Mouse (Mus musculus): Measurements from ENCODE around the gene Prkn. TPM values are rescaled to one million over a fixed set of nuclear protein-coding genes. Genes with fewer than 3 reads are reported as not detected.

Prkn gene
- total and polyA plus RNA-seq, 3 experiments = 4.8 to 8.8 (median 6.3) TPM

DNA sequence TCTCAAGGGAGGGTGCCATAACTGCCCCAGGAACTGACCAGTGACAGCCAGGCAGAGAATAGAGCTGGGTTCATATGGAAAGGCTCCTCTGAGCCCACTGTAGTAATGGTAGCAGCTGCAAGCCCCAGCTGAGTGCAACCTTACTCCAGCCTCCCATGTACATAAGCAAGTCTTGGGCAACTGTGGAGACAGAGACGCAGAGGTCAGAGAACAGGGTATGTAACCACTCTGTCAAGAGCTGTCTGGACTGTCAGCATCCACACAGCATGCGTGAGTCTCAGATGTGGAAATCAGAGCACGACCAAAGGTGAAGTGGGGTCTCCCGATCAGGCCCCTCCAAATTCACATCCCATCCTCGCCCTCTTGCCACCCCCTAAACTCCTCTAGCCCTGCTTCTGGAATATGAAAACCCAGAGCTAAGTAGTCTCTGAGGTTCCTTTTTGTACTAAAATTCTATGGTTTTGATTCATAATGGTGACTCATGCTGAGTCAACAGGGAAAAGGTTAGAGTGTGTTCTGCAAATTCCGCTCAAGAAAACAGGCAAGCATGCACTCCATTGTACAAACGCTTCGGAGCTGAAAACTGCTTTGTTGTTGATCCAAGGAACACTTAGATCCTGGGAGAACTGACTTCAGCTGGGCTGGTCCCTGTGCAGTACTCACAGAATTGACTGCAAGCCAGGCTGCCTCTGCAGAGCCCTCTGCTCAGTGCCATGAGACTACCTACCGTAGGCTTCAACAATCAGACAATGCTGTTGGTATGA is 1254.8 kb downstream of the Prkn start:
- peak; percentile 72 for DNase-seq

- DNase-seq = no peak
These were observed 1259.2 kb downstream of the Prkn start for GRCm38 (mm10) chr17:12099415-12099814.

DNA sequence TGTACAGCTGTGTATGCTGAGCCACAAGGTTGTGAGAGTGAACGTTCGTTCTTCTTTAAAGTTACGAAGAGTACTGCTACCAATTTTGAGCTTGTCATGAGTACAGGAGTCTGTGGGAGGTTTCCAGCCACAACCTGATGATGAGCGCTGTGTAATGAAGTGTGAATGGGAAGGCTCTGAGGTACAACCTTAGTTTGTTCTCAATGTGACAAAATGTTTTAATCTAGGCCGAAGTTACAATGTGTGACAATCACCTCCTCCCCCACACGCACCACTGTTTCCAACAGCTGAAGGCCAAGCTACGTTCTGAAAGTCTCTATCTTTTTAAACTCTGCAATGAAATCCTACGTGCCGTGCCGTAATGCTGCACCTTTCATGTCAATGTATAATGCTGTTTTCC is 1262.1 kb downstream of the Prkn start:
- no peak for DNase-seq

- no peak for DNase-seq
These were observed 1263.6 kb downstream of the Prkn start for GRCm38 (mm10) chr17:12103781-12104180.

DNA sequence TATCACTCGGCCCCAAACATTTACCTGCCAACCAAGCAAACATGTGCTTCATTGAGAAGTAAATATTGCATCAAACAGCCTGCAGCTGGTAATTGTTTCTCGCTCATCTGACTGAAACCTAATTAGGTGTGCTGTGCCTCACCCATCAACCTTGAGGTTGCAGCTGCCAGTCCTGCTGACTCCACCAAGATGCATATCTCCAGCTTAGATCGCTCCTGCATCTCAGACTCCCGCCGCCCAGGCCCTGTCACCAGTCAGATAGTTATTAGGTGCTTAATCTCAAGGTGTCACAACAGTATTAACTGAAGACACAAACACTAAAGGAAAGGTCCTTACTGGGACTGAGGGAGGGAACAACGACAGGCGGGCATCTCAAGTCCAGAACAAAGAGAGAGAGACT is 1264.1 kb downstream of the Prkn start:
- DNase-seq = no peak

DNA sequence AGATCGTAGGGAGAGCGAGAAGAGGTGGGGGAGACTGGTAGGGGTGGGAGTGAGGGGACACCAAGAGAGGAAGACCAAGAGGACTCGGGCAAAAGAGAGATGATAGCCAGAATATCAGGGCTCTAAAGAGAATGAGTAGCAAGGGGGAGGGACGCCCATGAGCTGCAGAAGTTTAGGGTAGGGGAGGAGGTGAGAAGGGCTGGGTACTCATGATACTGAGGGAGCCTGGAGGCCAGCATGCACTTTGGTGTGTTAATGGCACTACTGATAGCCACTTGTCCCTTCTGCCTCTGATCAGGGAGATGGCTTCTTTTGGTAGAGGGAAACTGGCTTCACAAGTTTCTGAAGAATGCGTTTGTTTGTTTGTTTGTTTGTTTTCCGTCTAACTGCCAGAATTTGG is 1264.5 kb downstream of the Prkn start:
- no peak for DNase-seq

DNA sequence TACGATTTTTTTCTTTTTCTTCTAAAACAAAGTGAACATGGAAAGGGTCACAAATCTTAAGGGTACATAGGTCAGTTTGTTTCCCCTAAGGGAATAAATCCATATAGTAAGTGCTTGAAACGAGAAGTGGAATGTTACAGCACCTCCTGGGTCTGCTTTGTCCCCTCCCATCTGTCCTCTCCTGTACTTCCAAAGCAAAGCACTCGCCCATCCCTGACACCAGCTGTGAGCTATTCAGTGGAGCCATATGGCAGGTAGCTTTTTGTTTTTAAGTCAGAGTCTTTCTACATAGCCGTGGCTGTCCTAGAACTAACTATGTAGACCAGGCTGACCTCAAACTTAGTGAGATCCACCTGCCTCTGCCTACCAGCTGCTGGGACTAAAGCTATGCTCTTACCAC is 1266.1 kb downstream of the Prkn start:
- DNase-seq = no peak

Other genes starting within 250 kb of the Prkn start
- 1 to 10 TPM; 2.6 to 2.7 TPM for gene Pacrg, start 73 bp upstream of the Prkn start, total RNA-seq (2021)
- gene Pacrg, start 73 bp upstream of the Prkn start, polyA plus RNA-seq (2012; rRNA removed) = 0.54 and 0.82 TPM in 2 replicates